Mouse (Mus musculus) heart, embryonic 11.5 days (tissue): ENCODE results near the gene Mrgpra3. TPM values are rescaled to one million over a fixed set of nuclear protein-coding genes. Genes with fewer than 3 reads are reported as not detected.

Experiments used
- ATAC-seq: fragments of 200-750 bp; cut with Nextera tagmentation; replicated peaks from 2 replicates; pipeline ENCODE4 v1.8.0; 2017; ENCODE audit warnings: moderate library complexity; ENCODE audit not compliant: insufficient number of reproducible peaks, low FRiP score, low TSS enrichment
- H3K27ac ChIP-seq: fragments of 300-500 bp; sonication (generic); 2 replicates; pipeline ENCODE4 v1.5.1; 2014; ENCODE audit warnings: mild to moderate bottlenecking, low read depth, low read length
- H3K27me3 ChIP-seq: fragments of 300-500 bp; sonication (generic); 2 replicates; pipeline ENCODE4 v1.6.1; 2014; ENCODE audit warnings: mild to moderate bottlenecking, low read length, mixed read lengths; ENCODE audit not compliant: control insufficient read depth, insufficient read depth
- H3K36me3 ChIP-seq: fragments of 300-500 bp; sonication (generic); 2 replicates; pipeline ENCODE4 v1.6.1; 2014; ENCODE audit warnings: mild to moderate bottlenecking, low read length, moderate library complexity, mixed read lengths; ENCODE audit not compliant: control insufficient read depth, insufficient read depth
- H3K4me1 ChIP-seq: fragments of 300-500 bp; sonication (generic); 2 replicates; pipeline ENCODE4 v1.6.1; 2014; ENCODE audit warnings: low read length; ENCODE audit not compliant: control insufficient read depth, insufficient read depth
- H3K4me2 ChIP-seq: fragments of 300-500 bp; sonication (generic); 2 replicates; pipeline ENCODE4 v1.6.1; 2014; ENCODE audit warnings: mild to moderate bottlenecking, moderate library complexity
- H3K4me3 ChIP-seq: fragments of 300-500 bp; sonication (generic); 2 replicates; pipeline ENCODE4 v1.5.1; 2014; ENCODE audit warnings: low read depth, low read length
- H3K9ac ChIP-seq: fragments of 300-500 bp; sonication (generic); 2 replicates; pipeline ENCODE4 v1.6.1; 2014; ENCODE audit warnings: mild to moderate bottlenecking, low read depth, low read length, moderate library complexity
- H3K9me3 ChIP-seq: fragments of 300-500 bp; sonication (generic); replicated peaks from 2 replicates; pipeline ENCODE4 v1.6.1; 2016; ENCODE audit warnings: low read length; ENCODE audit not compliant: control insufficient read depth
- WGBS: fragments of 180-500 bp; shearing (Covaris S2); extraction: QIAGEN DNeasy Blood & Tissue Kit; methylation state at CpG from one replicate; pipeline ENCODE4 v1.1.7; 2014; ENCODE audit not compliant: insufficient replicate concordance; 5-methylcytosine and 5-hydroxymethylcytosine counted together
- polyA plus RNA-seq: library from polyadenylated mRNA; unstranded; fragments of >200 nt; fragmentation: Nextera tagmentation; extraction: Ambion mirVana; gene quantifications from 2 replicates; pipeline ENCODE4 v1.2.1, GENCODE M21; 2014

The Mrgpra3 gene
- not detected in 2 replicates for polyA plus RNA-seq

- H3K4me1 ChIP-seq, result no peaks in the 10 kb centered on the region
- no peak within 1 kb of the TSS for H3K27ac ChIP-seq
- ATAC-seq, result no peak
- H3K9me3 ChIP-seq, result peaks cover 5% of the 10 kb centered on the region; the same call in 1 of the 2 replicates
- H3K36me3 ChIP-seq, result no peaks in the 10 kb centered on the region
- no peak within 1 kb of the TSS for H3K4me2 ChIP-seq
- 59% methylated on average over 2 of the region's 2 CpGs for WGBS
- H3K27me3 ChIP-seq, result no peaks in the 10 kb centered on the region
- H3K9ac ChIP-seq, result no peak within 1 kb of the TSS
- no peak within 1 kb of the TSS for H3K4me3 ChIP-seq
Observed at GRCm38 (mm10) chr7:47601272-47601671, at the start of gene Mrgpra3. TSS of gene Mrgpra3 (minus strand) at chr7:47601372.

Other genes starting within 250 kb of the Mrgpra3 start
- not detected in 2 replicates for gene Mrgpra1, start 247.1 kb downstream of the Mrgpra3 start, polyA plus RNA-seq
- gene Mrgpra2a, start 149.2 kb downstream of the Mrgpra3 start, polyA plus RNA-seq, result not detected in 2 replicates
- gene Mrgpra2b, start 72.5 kb downstream of the Mrgpra3 start, polyA plus RNA-seq, result not detected in 2 replicates